Mouse (Mus musculus) forebrain, embryonic 14.5 days (tissue): ENCODE measurements around the gene Robo3. TPM values are rescaled to one million over a fixed set of nuclear protein-coding genes. Genes with fewer than 3 reads are reported as not detected.

ENCODE experiments used
- ATAC-seq: fragments of 200-750 bp; cut with Nextera tagmentation; 2 replicates; pipeline ENCODE4 v1.8.0; 2017; ENCODE audit warnings: mild to moderate bottlenecking, moderate library complexity
- DNase-seq: peaks from one replicate; pipeline ENCODE4 v3.0.0-alpha.2; 2015; ENCODE audit warnings: low spot score
- H3K27ac ChIP-seq: fragments of 300-500 bp; sonication (generic); 2 replicates; pipeline ENCODE4 v1.5.1; 2014; ENCODE audit warnings: low read depth, mild to moderate bottlenecking, control low read depth, low read length, moderate library complexity
- H3K27me3 ChIP-seq: fragments of 300-500 bp; sonication (generic); replicated peaks from 2 replicates; pipeline ENCODE4 v1.6.1; 2014; ENCODE audit warnings: low read length, control low read depth, mixed read lengths; ENCODE audit not compliant: control insufficient read depth, insufficient read depth
- H3K36me3 ChIP-seq: fragments of 300-500 bp; sonication (generic); 2 replicates; pipeline ENCODE4 v1.6.1; 2014; ENCODE audit warnings: low read length, control low read depth; ENCODE audit not compliant: control insufficient read depth, insufficient read depth
- H3K4me1 ChIP-seq: fragments of 300-500 bp; sonication (generic); 2 replicates; pipeline ENCODE4 v1.6.1; 2014; ENCODE audit warnings: antibody characterized with exemption, low read length, control low read depth; ENCODE audit not compliant: control insufficient read depth, insufficient read depth
- H3K4me2 ChIP-seq: fragments of 300-500 bp; sonication (generic); 2 replicates; pipeline ENCODE4 v1.6.1; 2014; ENCODE audit warnings: mild to moderate bottlenecking, control low read depth, low read length
- H3K4me3 ChIP-seq: fragments of 300-500 bp; sonication (generic); 2 replicates; pipeline ENCODE4 v1.5.1; 2014; ENCODE audit warnings: low read depth, low read length, control low read depth
- H3K9ac ChIP-seq: fragments of 300-500 bp; sonication (generic); 2 replicates; pipeline ENCODE4 v1.6.1; 2014; ENCODE audit warnings: mild to moderate bottlenecking, low read length, control low read depth, moderate library complexity
- H3K9me3 ChIP-seq: fragments of 300-500 bp; sonication (generic); replicated peaks from 2 replicates; pipeline ENCODE4 v1.6.1; 2016; ENCODE audit warnings: low read length, control low read depth, mixed read lengths; ENCODE audit not compliant: control insufficient read depth
- WGBS: fragments of 180-500 bp; shearing (Covaris S2); extraction: QIAGEN DNeasy Blood & Tissue Kit; methylation state at CpG from one replicate; pipeline ENCODE4 v1.1.7; 2014; 5-methylcytosine and 5-hydroxymethylcytosine counted together
- polyA plus RNA-seq: library from polyadenylated mRNA; unstranded; fragments of >200 nt; fragmentation: Nextera tagmentation; extraction: Ambion mirVana; gene quantifications from 2 replicates; pipeline ENCODE4 v1.2.1, GENCODE M21; 2014

Gene Robo3
- 2.5 and 2.6 TPM in 2 replicates for polyA plus RNA-seq

GRCm38 (mm10) chr9:37432720-37433421, at the start of gene Robo3:
Gene Robo3, minus strand, starts transcription at chr9:37433246.
- peak within 1 kb of the TSS; percentile 55 for H3K9ac ChIP-seq
- peak within 1 kb of the TSS; percentile 30 for H3K4me3 ChIP-seq
- H3K9me3 ChIP-seq = no peaks in the 10 kb centered on the region
- peak within 1 kb of the TSS; percentile 73 for H3K4me2 ChIP-seq
- H3K27me3 ChIP-seq = peaks cover 42% of the 10 kb centered on the region
- H3K4me1 ChIP-seq = peaks cover 11% of the 10 kb centered on the region
- no peaks in the 10 kb centered on the region for H3K36me3 ChIP-seq
- DNase-seq = no peak
- H3K27ac ChIP-seq = no peak within 1 kb of the TSS
- WGBS = under 1% methylated on average over 39 of the region's 40 CpGs
- ATAC-seq = no peak

- no peaks in the 10 kb centered on the region for H3K36me3 ChIP-seq
- H3K27ac ChIP-seq = no peak overlapping the region
- ATAC-seq = no peak
- H3K4me3 ChIP-seq = no peak overlapping the region
- no peaks in the 10 kb centered on the region for H3K27me3 ChIP-seq
- H3K4me2 ChIP-seq = no peak overlapping the region
- WGBS = 83% methylated on average over 7 of the region's 7 CpGs
- no peaks in the 10 kb centered on the region for H3K9me3 ChIP-seq
- no peak overlapping the region for H3K9ac ChIP-seq
- H3K4me1 ChIP-seq = no peaks in the 10 kb centered on the region
- DNase-seq = peak; percentile 10
Observed at GRCm38 (mm10) chr9:37474923-37475322, 41.9 kb upstream of the Robo3 start.

DNA sequence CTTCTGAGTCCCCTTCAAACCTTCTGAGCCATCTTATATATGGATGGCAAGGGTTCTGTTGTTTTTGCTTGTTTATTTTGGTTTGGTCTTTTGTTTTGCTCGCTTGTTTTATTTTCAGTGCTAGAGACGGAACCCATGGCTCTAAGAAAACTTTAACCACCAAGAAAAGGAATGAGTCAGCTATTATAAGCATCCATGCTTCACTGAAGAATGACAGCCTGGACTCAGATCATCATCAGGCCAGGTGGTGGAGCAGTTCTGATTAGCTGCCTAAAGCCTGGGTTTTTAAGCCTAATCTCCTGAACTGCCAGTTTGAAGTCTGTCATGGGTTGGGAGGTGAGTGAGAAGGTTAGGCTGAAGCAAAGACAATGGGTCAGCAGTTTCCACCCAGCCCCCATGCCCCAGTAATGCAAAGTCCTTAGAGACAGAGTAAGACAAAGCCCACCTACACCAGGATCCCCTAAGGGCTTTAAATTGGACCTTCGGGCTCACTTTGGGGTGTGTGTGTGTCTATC, 40.6 kb upstream of the Robo3 start:
- Histone ChIP-seq H3K9ac (no peak overlapping the region), H3K4me3 (no peak overlapping the region), H3K36me3 (no peaks in the 10 kb centered on the region), H3K9me3 (no peaks in the 10 kb centered on the region), H3K4me1 (no peaks in the 10 kb centered on the region), H3K27ac (no peak overlapping the region), H3K4me2 (no peak overlapping the region), H3K27me3 (no peaks in the 10 kb centered on the region)
- DNase-seq = no peak
- no peak for ATAC-seq
- WGBS = 49% methylated on average over 3 of the region's 3 CpGs

DNA sequence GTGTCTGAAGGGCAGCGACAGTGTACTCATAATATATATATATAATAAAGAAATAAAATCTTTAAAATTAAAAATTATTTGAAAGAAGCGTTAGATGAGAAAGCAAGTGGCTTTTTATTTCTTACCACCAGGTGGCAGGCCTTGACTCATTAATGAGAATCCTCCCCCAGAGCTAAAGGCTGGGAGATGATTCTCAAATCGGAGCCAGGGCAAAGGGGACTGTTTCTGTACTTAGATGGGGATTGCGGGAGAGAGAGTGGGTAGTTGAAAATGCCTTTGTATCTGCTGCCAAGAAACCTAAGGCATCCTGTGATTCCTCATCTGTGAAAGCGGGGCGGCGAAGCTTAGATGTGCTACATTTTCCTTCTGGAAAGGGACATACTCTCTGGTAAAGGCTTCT, 29.7 kb upstream of the Robo3 start:
- no peak overlapping the region for H3K4me2 ChIP-seq
- H3K9me3 ChIP-seq = no peaks in the 10 kb centered on the region
- WGBS = 16% methylated on average over 7 of the region's 7 CpGs
- DNase-seq = peak; percentile 85
- H3K27me3 ChIP-seq = peaks cover 9% of the 10 kb centered on the region
- no peak overlapping the region for H3K27ac ChIP-seq
- no peak for ATAC-seq
- peaks cover 18% of the 10 kb centered on the region for H3K4me1 ChIP-seq
- H3K9ac ChIP-seq = no peak overlapping the region
- no peak overlapping the region for H3K4me3 ChIP-seq
- no peaks in the 10 kb centered on the region for H3K36me3 ChIP-seq

DNA sequence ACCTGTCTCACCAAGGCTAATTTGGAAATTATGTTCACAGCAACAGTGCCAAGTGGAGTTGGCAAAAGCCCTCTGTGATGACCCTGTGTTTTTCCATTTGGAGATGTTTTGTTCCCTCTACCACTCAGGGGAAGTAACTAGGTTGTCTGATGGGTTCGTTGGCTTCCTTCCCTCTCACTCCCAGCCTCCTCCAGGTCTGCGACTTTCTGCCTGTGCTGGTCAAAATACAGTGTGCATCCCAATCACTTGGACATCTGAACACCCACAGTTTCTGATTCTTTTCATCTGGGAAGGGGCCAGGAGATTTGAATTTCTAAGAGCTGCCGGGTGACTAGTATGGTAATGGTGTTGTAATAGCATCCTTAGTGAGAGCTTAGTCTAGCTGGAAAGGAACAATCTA, 28.5 kb upstream of the Robo3 start:
- Histone ChIP-seq H3K36me3 (no peaks in the 10 kb centered on the region), H3K9ac (no peak overlapping the region), H3K9me3 (no peaks in the 10 kb centered on the region), H3K4me3 (no peak overlapping the region), H3K4me1 (peaks cover 18% of the 10 kb centered on the region), H3K4me2 (no peak overlapping the region), H3K27me3 (peaks cover 9% of the 10 kb centered on the region), H3K27ac (no peak overlapping the region)
- ATAC-seq = no peak
- 8% methylated on average over 3 of the region's 3 CpGs for WGBS
- DNase-seq = peak; percentile 6

DNA sequence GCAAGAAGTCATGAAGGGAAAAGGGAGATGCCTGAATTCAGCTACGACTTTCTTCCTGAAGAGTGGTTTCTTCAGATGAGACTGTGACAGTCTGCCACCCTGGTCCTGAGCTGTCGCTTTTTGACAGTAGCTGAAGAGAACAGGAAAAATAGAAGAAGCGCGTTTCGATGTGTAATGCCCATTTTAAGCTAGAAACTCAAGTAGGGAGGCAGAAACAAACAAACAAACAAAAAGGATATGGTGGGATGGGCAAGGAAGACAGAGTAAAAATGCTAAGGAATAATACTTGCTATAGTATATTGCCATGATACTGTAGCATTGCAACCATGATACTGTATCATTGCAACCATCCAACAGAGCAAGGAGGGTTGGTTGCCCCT, 27.9 kb upstream of the Robo3 start:
- Histone ChIP-seq H3K4me1 (peaks cover 23% of the 10 kb centered on the region), H3K27ac (peak overlapping the region; percentile 75; the same call in 1 of the 2 replicates), H3K9ac (peak overlapping the region; percentile 84), H3K4me2 (peak overlapping the region; percentile 97), H3K36me3 (no peaks in the 10 kb centered on the region), H3K9me3 (no peaks in the 10 kb centered on the region), H3K27me3 (peaks cover 9% of the 10 kb centered on the region), H3K4me3 (peak overlapping the region; percentile 62)
- WGBS = 11% methylated on average over 5 of the region's 5 CpGs
- DNase-seq = no peak
- ATAC-seq = no peak

DNA sequence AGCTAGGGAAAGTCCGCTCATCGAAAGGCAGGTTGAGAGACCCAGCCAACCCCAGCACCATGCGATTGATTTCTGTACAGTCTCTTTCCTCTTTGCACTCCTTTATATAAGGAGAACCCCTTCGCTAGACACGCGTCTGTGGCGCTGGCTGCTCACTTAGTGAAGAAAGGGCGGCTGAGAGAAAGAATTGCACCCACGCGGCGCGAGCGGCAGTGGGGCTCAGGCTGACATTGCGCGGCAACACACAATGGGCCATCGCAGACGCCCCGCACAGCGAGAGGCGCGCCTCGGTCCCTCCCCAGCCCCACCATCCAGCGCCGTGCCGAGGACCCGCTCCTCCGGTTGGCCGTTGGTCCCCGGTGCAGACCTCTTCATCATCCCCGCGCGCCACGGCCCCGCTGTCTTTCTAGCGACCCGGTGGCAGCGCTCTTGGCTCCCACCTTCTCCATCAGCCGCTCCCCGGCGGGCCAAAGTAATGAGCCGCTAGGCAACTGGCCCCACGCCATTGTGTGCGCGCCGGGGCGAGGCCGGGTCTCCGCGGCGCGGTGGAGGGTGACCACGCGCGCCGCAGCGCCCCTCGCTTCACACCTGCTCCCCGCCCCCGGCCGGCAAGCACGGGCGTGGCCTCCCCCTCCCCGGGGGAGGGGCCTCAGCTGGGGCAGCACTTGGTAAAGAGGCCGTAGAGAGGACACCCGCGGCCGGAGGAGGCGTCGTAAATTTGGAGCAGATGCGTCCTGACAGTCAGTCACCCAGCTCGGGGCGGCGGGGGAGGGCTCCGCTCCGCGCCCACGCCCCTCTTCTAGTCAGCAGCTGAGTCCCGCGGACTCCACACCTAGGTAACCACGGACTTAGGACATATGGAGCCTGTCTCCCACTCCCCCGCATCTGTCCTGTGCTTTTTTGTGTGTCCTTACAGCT, 27.3 kb upstream of the Robo3 start:
- Histone ChIP-seq H3K4me3 (peak overlapping the region; percentile 62), H3K9ac (peak overlapping the region; percentile 84), H3K27me3 (peaks cover 9% of the 10 kb centered on the region), H3K4me2 (peak overlapping the region; percentile 97), H3K36me3 (no peaks in the 10 kb centered on the region), H3K9me3 (no peaks in the 10 kb centered on the region), H3K4me1 (peaks cover 29% of the 10 kb centered on the region), H3K27ac (peak overlapping the region; percentile 75)
- peak; percentile 58 for DNase-seq
- WGBS = under 1% methylated on average over 68 of the region's 81 CpGs
- ATAC-seq = peak; percentile 52

GRCm38 (mm10) chr9:37459665-37460042, 26.6 kb upstream of the Robo3 start:
- H3K4me3 ChIP-seq = peak overlapping the region; percentile 62
- DNase-seq (no peak), ATAC-seq (no peak)
- peaks cover 9% of the 10 kb centered on the region for H3K27me3 ChIP-seq
- H3K36me3 ChIP-seq = no peaks in the 10 kb centered on the region
- H3K27ac ChIP-seq = peak overlapping the region; percentile 75
- H3K9ac ChIP-seq = peak overlapping the region; percentile 84
- WGBS = 7% methylated on average over 9 of the region's 9 CpGs
- H3K4me1 ChIP-seq = peaks cover 35% of the 10 kb centered on the region
- H3K4me2 ChIP-seq = peak overlapping the region; percentile 97
- H3K9me3 ChIP-seq = no peaks in the 10 kb centered on the region
